Mouse (Mus musculus): Measurements from ENCODE around the gene 2200002J24Rik. TPM values are rescaled to one million over a fixed set of nuclear protein-coding genes. Genes with fewer than 3 reads are reported as not detected.
A peak's percentile ranks its signal among the peaks of the same experiment; 100 is the strongest.

The 2200002J24Rik gene
- 0.96 TPM in 1 of 2 replicates, not detected in the other for polyA plus RNA-seq (2015; fragmentation: Nextera tagmentation; extraction: Ambion mirVana)

DNA sequence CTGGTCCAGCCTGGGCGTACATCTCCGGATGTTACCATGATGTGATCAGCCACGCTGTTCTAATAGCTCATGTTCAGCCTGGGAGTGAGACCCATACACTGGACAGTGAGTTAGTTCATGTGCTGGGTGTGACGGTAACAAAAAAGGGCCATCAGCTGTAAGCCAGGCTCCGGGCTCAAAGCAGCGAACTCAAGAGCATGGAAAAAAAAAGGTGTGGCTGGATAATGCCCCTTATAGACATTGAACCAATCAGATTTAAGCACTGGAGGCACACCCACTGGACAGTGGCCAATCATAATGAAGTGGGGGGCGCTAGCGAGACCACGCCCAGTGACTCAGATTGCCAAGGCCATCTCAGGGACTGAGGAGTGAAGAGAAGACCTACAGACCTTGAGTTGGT is at the start of gene 2200002J24Rik:
TSS of gene 2200002J24Rik (plus strand) at position 338 of the 400 bp plus-strand sequence.
- WGBS = 29% methylated on average over 9 of the region's 9 CpGs

DNA sequence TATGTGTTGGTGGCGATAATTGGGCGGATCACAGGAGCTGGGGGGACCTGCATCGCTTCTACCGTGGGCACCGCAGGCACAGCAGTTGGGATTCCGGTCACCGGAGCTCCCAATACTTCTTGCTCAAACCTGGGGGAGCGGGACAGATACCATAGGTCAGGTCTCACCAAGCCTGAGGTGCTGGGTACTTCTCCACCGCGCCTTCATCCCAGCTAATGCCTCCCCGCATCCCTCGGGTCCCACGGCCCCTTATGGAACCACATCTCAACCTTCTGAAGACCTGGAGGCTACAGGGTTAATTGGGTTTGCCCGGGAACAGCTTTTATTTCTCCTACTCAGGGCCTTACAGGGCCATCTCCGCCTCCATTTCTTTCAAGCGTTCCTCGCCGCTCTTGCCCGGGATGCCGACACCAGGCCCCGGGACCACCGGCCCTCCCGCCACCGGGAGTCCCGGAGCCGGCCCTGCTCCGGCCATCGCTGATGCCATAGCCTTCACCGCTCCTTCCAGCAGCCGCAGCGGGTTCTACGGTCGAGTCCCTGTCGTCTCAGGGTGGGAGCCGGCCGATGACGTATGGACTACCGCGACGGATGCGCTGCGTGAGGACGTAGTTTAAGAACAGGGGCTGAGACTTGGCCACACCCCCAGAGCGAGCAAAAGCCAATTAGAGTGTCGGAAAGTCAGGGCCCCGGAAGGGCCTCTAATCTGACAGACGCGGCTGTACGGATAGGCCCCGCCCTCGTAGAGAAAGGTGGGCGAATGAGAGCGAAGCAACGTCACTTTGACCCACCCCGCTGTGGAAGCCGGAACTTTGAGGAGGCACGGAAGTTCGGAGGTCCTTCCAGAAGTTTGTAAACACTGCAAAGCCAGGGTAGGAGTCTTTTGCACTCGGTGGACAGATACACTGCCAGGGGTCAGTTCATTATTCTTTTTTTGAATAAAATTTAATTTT is 48.9 kb upstream of the 2200002J24Rik start, which contains the start of gene Rbm42:
TSS of gene Rbm42 (minus strand) at position 727 of the 950 bp plus-strand sequence.
- H3K4me3 ChIP-seq = peak within 1 kb of the TSS; percentile 71
- peak within 1 kb of the TSS; percentile 78 for H3K4me2 ChIP-seq
- peaks cover 45% of the 10 kb centered on the region for H3K36me3 ChIP-seq
- H3K27me3 ChIP-seq = no peaks in the 10 kb centered on the region
- peak within 1 kb of the TSS; percentile 78 for H3K9ac ChIP-seq
- peaks cover 13% of the 10 kb centered on the region for H3K4me1 ChIP-seq
- H3K9me3 ChIP-seq = no peaks in the 10 kb centered on the region
- ATAC-seq (ENCODE audit: borderline replicate concordance, extremely low read depth, low FRiP score, low TSS enrichment) = peak; percentile 99
- 0 out of 2 replicates have a peak within 1 kb of the TSS, but pooled peaks have one; percentile 12 for H3K27ac ChIP-seq
- WGBS = 1% methylated on average over 59 of the region's 59 CpGs

More for the DNA sequence above, at the start of gene 2200002J24Rik:
- Histone ChIP-seq H3K27ac (no peak within 1 kb of the TSS), H3K36me3 (no peaks in the 10 kb centered on the region), H3K9ac (no peak within 1 kb of the TSS), H3K27me3 (no peaks in the 10 kb centered on the region), H3K4me2 (no peak within 1 kb of the TSS), H3K4me3 (no peak within 1 kb of the TSS), H3K9me3 (no peaks in the 10 kb centered on the region), H3K4me1 (peaks cover 10% of the 10 kb centered on the region)
- no peak for ATAC-seq (ENCODE audit: borderline replicate concordance, extremely low read depth, low FRiP score, low TSS enrichment)

DNA sequence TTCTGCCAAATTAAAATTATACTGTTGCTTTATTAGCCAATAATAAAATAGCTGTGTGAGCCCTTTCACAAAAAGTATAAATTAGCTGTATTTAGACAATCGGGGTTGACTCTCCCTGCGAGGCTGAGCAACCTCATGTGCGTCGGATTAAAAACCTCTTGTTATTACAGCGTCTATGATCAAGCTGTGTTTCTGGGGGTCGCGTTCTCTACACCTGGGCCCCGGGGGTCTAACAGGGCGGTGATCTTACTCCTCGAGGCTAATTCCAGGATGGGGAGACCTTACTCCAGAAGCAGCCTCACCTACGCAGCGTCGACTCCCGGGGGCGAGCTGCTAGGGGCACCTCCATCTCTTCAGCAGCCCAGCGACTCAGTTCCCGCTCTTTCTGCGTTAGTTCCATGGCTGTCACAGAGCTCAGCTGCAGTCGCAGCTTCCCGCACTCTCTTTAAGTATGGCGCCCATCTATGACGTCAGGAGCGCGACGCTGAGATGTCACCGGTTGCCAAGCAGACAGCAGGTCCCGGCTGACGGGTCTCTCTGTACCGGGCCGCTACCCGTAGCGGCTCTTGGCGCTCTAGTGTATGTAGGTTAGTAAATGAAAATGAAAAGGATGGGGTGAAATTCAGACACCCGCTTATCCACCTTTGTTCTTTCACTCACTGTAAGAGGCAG is 34.1 kb upstream of the 2200002J24Rik start, which contains the start of gene Haus5:
TSS of gene Haus5 (minus strand) at position 466 of the 672 bp plus-strand sequence.
- WGBS = under 1% methylated on average over 34 of the region's 34 CpGs
- ATAC-seq (ENCODE audit: borderline replicate concordance, extremely low read depth, low FRiP score, low TSS enrichment) = peak; percentile 90
- Histone ChIP-seq H3K36me3 (peaks cover 28% of the 10 kb centered on the region), H3K4me1 (peaks cover 13% of the 10 kb centered on the region; the same call in 1 of the 2 replicates), H3K4me2 (peak within 1 kb of the TSS; percentile 83), H3K9ac (peak within 1 kb of the TSS; percentile 84), H3K4me3 (peak within 1 kb of the TSS; percentile 81), H3K27me3 (peaks cover 6% of the 10 kb centered on the region; the same call in 1 of the 2 replicates), H3K9me3 (no peaks in the 10 kb centered on the region), H3K27ac (0 out of 2 replicates have a peak within 1 kb of the TSS, but pooled peaks have one; percentile 40)

DNA sequence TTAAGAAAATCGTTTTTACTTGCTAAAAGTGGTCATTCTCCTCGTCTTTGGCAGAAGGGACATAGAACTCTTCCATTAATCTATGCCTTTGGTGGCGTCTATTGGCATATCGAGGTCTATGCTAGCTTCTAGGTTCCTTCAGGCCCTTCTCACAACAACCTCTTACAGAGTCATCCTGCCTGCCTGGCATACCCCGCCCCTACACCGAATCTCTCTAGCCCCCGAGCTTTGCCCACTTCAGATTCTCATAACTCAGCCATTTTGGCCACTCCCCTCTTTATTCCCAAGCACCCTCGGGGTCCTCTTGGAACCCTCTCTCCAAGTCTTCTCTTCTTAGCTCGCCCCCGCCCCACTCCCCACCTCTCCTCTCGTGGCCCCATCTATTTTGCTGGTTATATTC is 33.4 kb upstream of the 2200002J24Rik start:
- peak overlapping the region; percentile 84 for H3K9ac ChIP-seq
- peak overlapping the region; percentile 81 for H3K4me3 ChIP-seq
- H3K4me1 ChIP-seq = peaks cover 13% of the 10 kb centered on the region; the same call in 1 of the 2 replicates
- 4% methylated on average over 11 of the region's 11 CpGs for WGBS
- H3K27me3 ChIP-seq = peaks cover 6% of the 10 kb centered on the region; the same call in 1 of the 2 replicates
- no peaks in the 10 kb centered on the region for H3K9me3 ChIP-seq
- H3K36me3 ChIP-seq = peaks cover 21% of the 10 kb centered on the region
- peak overlapping the region; percentile 83 for H3K4me2 ChIP-seq
- H3K27ac ChIP-seq = no peak overlapping the region
- ATAC-seq (ENCODE audit: borderline replicate concordance, extremely low read depth, low FRiP score, low TSS enrichment) = no peak

DNA sequence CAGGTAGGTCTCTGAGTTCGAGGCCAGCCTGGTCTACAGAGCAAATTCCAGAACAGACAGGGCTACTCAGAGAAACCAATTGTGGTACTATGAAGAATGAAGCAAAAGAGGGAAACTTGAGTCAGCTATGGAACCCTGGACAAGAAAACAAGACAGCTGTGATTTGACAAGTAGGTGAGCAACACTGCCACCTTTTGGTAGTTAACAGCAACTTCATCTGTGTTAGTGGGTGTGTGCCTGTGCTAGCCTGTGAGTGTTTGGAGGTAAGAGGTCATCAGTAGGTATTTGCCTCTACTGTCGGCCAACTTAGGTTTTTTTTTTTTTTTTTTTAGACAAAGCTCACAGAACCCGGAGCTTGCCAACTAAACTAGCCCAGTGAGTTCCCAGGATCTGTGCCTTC is 29.5 kb upstream of the 2200002J24Rik start:
- WGBS = 30% methylated on average over 3 of the region's 3 CpGs
- Histone ChIP-seq H3K36me3 (no peaks in the 10 kb centered on the region), H3K4me2 (no peak overlapping the region), H3K27ac (no peak overlapping the region), H3K9me3 (no peaks in the 10 kb centered on the region), H3K4me3 (no peak overlapping the region), H3K4me1 (peaks cover 8% of the 10 kb centered on the region; the same call in 1 of the 2 replicates), H3K9ac (no peak overlapping the region), H3K27me3 (peaks cover 6% of the 10 kb centered on the region; the same call in 1 of the 2 replicates)
- ATAC-seq (ENCODE audit: borderline replicate concordance, extremely low read depth, low FRiP score, low TSS enrichment) = no peak

DNA sequence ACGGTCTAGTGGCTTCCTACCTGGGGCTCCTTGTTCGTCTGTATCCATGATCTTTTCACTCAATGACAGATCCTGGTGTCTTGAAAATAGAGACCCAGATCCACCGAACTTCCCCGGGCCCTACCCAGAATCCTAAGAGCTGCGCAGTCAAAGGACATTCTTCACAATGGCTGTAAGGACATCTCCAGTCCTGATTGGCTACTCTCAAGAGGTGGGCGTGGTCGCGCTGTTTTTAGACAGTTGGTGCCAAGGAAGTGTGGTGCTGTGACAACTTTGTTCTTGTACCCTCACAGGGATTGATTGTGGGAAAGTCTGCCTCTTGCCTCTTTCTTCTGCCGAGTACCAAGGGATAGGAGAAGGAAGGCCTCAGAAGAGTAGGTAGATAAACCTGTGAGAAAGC is 27.2 kb upstream of the 2200002J24Rik start, which contains the start of gene Pmis2:
TSS of gene Pmis2 (minus strand) at position 126 of the 400 bp plus-strand sequence.
- H3K27ac ChIP-seq = no peak within 1 kb of the TSS
- no peaks in the 10 kb centered on the region for H3K4me1 ChIP-seq
- H3K9me3 ChIP-seq = no peaks in the 10 kb centered on the region
- no peak within 1 kb of the TSS for H3K4me2 ChIP-seq
- H3K27me3 ChIP-seq = peaks cover 6% of the 10 kb centered on the region; the same call in 1 of the 2 replicates
- no peak for ATAC-seq (ENCODE audit: borderline replicate concordance, extremely low read depth, low FRiP score, low TSS enrichment)
- no peaks in the 10 kb centered on the region for H3K36me3 ChIP-seq
- 67% methylated on average over 9 of the region's 9 CpGs for WGBS
- no peak within 1 kb of the TSS for H3K9ac ChIP-seq
- no peak within 1 kb of the TSS for H3K4me3 ChIP-seq

DNA sequence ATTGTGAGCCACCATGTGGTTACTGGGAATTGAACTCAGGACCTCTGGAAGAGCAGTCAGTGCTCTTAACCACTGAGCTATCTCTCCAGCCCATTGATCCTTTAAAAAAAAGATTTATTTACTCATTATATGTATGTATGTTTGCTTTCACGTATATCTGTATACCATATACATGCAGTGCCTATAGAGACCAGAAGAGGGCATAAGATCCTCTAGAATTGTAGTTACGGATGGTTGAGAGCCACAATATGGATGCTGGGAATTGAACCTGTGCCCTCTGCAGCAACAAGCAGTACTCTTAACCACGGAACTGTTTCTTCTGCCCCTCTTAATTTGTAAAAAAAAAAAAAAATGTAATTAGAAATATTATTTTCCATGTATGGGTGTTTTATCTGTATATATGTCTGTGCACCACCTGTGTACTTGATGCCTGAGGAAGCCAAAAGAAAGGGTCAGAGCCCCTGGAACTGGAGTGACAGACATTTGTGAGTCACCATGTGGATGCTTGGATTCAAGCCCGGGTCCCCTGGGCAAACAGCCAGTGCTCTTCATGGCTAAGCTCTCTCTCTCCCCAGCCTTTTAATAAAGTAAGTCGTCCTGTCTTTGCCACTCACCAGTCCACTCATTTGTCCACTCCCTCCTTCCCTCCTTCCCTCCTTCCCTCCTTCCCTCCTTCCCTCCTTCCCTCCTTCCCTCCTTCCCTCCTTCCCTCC is 20.3 kb upstream of the 2200002J24Rik start:
- H3K27me3 ChIP-seq = no peaks in the 10 kb centered on the region
- 56% methylated on average over 5 of the region's 5 CpGs for WGBS
- H3K4me3 ChIP-seq = no peak overlapping the region
- H3K27ac ChIP-seq = no peak overlapping the region
- no peaks in the 10 kb centered on the region for H3K9me3 ChIP-seq
- H3K36me3 ChIP-seq = no peaks in the 10 kb centered on the region
- H3K4me1 ChIP-seq = no peaks in the 10 kb centered on the region
- no peak overlapping the region for H3K9ac ChIP-seq
- no peak; the same call in 1 of the 2 replicates for ATAC-seq (ENCODE audit: borderline replicate concordance, extremely low read depth, low FRiP score, low TSS enrichment)
- H3K4me2 ChIP-seq = no peak overlapping the region

DNA sequence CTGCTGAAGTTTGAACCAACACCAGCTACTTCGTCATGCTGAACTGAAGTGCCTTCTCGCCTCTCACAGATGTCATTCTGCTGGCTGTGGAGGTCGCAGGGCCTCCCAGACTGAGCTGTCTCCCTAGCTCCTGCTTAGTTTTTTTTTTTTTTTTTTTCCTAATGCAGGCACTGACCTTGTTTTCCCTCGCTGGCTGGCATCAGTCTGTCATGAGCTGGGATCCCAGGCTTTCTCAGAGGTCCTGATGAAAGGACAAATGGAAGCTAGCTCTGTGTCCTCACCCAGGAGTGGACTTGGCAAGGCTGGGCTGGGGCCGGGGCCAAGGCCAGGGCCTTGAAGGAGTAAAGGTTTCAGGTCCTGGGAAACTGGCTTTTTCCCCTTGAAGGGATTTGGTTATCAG is 16.8 kb upstream of the 2200002J24Rik start:
- no peaks in the 10 kb centered on the region for H3K4me1 ChIP-seq
- no peak overlapping the region for H3K27ac ChIP-seq
- H3K4me3 ChIP-seq = no peak overlapping the region
- H3K4me2 ChIP-seq = no peak overlapping the region
- no peaks in the 10 kb centered on the region for H3K27me3 ChIP-seq
- no peak overlapping the region for H3K9ac ChIP-seq
- no peak for ATAC-seq (ENCODE audit: borderline replicate concordance, extremely low read depth, low FRiP score, low TSS enrichment)
- WGBS = 38% methylated on average over 5 of the region's 5 CpGs
- H3K9me3 ChIP-seq = no peaks in the 10 kb centered on the region
- no peaks in the 10 kb centered on the region for H3K36me3 ChIP-seq

DNA sequence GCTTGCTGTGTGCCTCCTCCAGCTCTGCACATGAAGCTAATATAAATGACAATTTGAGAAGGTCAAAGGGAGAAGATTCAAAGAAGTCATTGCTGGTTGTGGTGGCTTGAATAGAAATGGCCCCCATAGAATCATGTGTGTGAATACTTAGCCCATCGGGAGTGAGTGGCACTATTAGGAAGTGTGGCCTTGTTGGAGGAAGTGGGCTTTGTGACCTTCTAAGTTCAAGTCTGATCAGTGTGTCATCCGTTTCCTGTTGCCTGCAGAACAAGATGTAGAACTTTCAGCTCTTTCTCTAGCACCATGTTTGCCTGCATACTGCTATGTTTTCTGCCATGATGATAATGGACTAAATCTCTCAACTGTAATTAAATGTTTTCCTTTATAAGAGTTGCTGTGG is 15.3 kb upstream of the 2200002J24Rik start:
- Histone ChIP-seq H3K9me3 (no peaks in the 10 kb centered on the region), H3K4me2 (no peak overlapping the region), H3K4me1 (no peaks in the 10 kb centered on the region), H3K4me3 (no peak overlapping the region), H3K27ac (no peak overlapping the region), H3K36me3 (no peaks in the 10 kb centered on the region), H3K9ac (no peak overlapping the region), H3K27me3 (peaks cover 6% of the 10 kb centered on the region)
- no peak for ATAC-seq (ENCODE audit: borderline replicate concordance, extremely low read depth, low FRiP score, low TSS enrichment)
- WGBS = 63% methylated on average over 2 of the region's 2 CpGs

DNA sequence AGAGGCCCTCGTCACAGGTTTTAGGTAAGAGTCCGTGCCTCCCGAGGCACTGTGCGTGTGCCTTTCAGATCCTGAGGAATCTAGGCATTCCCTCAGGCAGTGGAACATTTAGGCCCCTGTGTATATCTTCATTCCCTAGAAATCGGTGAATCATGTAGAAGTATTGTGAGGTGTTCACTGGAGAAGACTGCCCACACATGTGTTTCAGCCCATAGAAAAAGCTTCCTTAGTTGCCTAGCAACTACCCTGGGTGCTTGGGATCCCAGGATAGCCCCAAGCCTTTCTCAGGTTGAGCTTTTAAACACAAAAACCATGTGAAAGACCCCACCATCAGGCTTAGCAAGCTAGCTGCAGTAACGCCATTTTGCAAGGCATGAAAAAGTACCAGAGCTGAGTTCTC is 10.4 kb upstream of the 2200002J24Rik start:
- peaks cover 6% of the 10 kb centered on the region for H3K27me3 ChIP-seq

DNA sequence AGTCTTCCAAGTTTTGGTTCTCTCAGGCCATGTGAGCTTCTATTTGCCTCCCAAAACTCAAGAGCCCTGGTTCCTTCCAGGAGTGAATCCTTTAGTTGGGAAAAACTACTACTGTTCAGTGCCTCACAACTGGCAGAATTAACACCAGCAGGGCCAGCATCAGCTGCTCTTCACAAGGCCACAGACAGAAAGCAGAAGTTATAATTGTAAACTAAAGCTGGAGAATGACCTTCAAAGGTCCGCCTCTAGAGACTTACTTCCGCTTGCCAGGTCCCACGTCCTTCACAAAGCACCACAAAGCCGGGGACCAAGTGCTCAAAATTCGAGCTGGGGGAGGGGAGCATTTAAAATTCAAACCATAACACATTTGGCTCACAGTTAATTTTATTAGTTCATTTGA is 625 bp upstream of the 2200002J24Rik start:
- Histone ChIP-seq H3K27me3 (no peaks in the 10 kb centered on the region), H3K27ac (no peak overlapping the region), H3K4me2 (no peak overlapping the region), H3K4me1 (peaks cover 10% of the 10 kb centered on the region), H3K36me3 (no peaks in the 10 kb centered on the region), H3K9ac (no peak overlapping the region), H3K9me3 (no peaks in the 10 kb centered on the region), H3K4me3 (no peak overlapping the region)
- no peak for ATAC-seq (ENCODE audit: borderline replicate concordance, extremely low read depth, low FRiP score, low TSS enrichment)
- 53% methylated on average over 5 of the region's 5 CpGs for WGBS

More for the DNA sequence above, 10.4 kb upstream of the 2200002J24Rik start:
- Histone ChIP-seq H3K36me3 (no peaks in the 10 kb centered on the region), H3K4me3 (no peak overlapping the region), H3K4me1 (no peaks in the 10 kb centered on the region), H3K4me2 (no peak overlapping the region), H3K9ac (no peak overlapping the region), H3K9me3 (no peaks in the 10 kb centered on the region), H3K27ac (peak overlapping the region; percentile 8; the same call in 1 of the 2 replicates)
- WGBS = 63% methylated on average over 6 of the region's 6 CpGs
- ATAC-seq (ENCODE audit: borderline replicate concordance, extremely low read depth, low FRiP score, low TSS enrichment) = no peak

Data from lung, embryonic 15.5 days (tissue).